Mouse (Mus musculus) activated CD4-positive, CD25-positive, alpha-beta regulatory T cell, adult 4 months (primary cell): ENCODE results near the gene Actc1. TPM values are rescaled to one million over a fixed set of nuclear protein-coding genes. Genes with fewer than 3 reads are reported as not detected.

Experiments
- ATAC-seq: one replicate; pipeline ENCODE4 v1.8.0; 2017
- polyA plus RNA-seq, 2 experiments: library from polyadenylated mRNA; unstranded; fragments of 100-300 nt; shearing (Covaris generic); gene quantifications; one replicate each; pipeline ENCODE4 v1.2.1; 2017

Gene Actc1
- not detected for polyA plus RNA-seq

- no peak for ATAC-seq
Measured at GRCm38 (mm10) chr2:114052696-114053598, at the start of gene Actc1. Actc1 (minus strand) TSS chr2:114053548.

- ATAC-seq = no peak
Measured at GRCm38 (mm10) chr2:114102471-114102870, 49.1 kb upstream of the Actc1 start.

GRCm38 (mm10) chr2:114100834-114101233 lies 47.5 kb upstream of the Actc1 start:
- no peak for ATAC-seq

- no peak for ATAC-seq
Measured at GRCm38 (mm10) chr2:114099816-114100215, 46.5 kb upstream of the Actc1 start.

GRCm38 (mm10) chr2:114099109-114099508 lies 45.8 kb upstream of the Actc1 start:
- ATAC-seq = peak; percentile 54

GRCm38 (mm10) chr2:114097627-114098026 lies 44.3 kb upstream of the Actc1 start:
- no peak for ATAC-seq

GRCm38 (mm10) chr2:114096570-114096969 lies 43.2 kb upstream of the Actc1 start:
- ATAC-seq = no peak

- ATAC-seq = no peak
Measured at GRCm38 (mm10) chr2:114095348-114095747, 42.0 kb upstream of the Actc1 start.

- ATAC-seq = no peak
Measured at GRCm38 (mm10) chr2:114094696-114095095, 41.3 kb upstream of the Actc1 start.

- no peak for ATAC-seq
Measured at GRCm38 (mm10) chr2:114093577-114093976, 40.2 kb upstream of the Actc1 start.

- no peak for ATAC-seq
Measured at GRCm38 (mm10) chr2:114089862-114090261, 36.5 kb upstream of the Actc1 start.

- no peak for ATAC-seq
Measured at GRCm38 (mm10) chr2:114087271-114087670, 33.9 kb upstream of the Actc1 start.

- no peak for ATAC-seq
Measured at GRCm38 (mm10) chr2:114071876-114072275, 18.5 kb upstream of the Actc1 start.

- ATAC-seq = no peak
Measured at GRCm38 (mm10) chr2:114066226-114066625, 12.9 kb upstream of the Actc1 start.

- ATAC-seq = no peak
Measured at GRCm38 (mm10) chr2:114064004-114064403, 10.7 kb upstream of the Actc1 start.

GRCm38 (mm10) chr2:114060071-114060591 lies 6.8 kb upstream of the Actc1 start:
- ATAC-seq = no peak

GRCm38 (mm10) chr2:114059608-114060007 lies 6.3 kb upstream of the Actc1 start:
- no peak for ATAC-seq

GRCm38 (mm10) chr2:114058226-114058796 lies 5.0 kb upstream of the Actc1 start:
- ATAC-seq = no peak

GRCm38 (mm10) chr2:114057303-114057853 lies 4.0 kb upstream of the Actc1 start:
- ATAC-seq = no peak

GRCm38 (mm10) chr2:114054129-114054528 lies 781 bp upstream of the Actc1 start:
- ATAC-seq = no peak

- no peak for ATAC-seq
Measured at GRCm38 (mm10) chr2:114051871-114052241, 1.5 kb downstream of the Actc1 start.

- ATAC-seq = no peak
Measured at GRCm38 (mm10) chr2:114051111-114051870, 2.1 kb downstream of the Actc1 start.

- no peak for ATAC-seq
Measured at GRCm38 (mm10) chr2:114050150-114050549, 3.2 kb downstream of the Actc1 start.
